Mouse (Mus musculus) spleen, embryonic (tissue): ENCODE data around the gene Fbxo5.

Source experiments
- CTCF ChIA-PET: fragments of 350-600 bp; sonication (Branson Sonifier 250); formaldehyde crosslinking; loops from one replicate; lab custom pipeline; 2022; lab: Charles Lee

Fbxo5 gene

GRCm38 (mm10) chr10:5805243-5805730, at the start of gene Fbxo5:
Gene Fbxo5 (minus strand): TSS chr10:5805600.
- CTCF ChIA-PET: interaction anchor here (1.1 kb wide), 1 partner anchor 19 kb away, joined by 3 read pairs; the partner anchor contains the start of gene Mtrf1l

DNA sequence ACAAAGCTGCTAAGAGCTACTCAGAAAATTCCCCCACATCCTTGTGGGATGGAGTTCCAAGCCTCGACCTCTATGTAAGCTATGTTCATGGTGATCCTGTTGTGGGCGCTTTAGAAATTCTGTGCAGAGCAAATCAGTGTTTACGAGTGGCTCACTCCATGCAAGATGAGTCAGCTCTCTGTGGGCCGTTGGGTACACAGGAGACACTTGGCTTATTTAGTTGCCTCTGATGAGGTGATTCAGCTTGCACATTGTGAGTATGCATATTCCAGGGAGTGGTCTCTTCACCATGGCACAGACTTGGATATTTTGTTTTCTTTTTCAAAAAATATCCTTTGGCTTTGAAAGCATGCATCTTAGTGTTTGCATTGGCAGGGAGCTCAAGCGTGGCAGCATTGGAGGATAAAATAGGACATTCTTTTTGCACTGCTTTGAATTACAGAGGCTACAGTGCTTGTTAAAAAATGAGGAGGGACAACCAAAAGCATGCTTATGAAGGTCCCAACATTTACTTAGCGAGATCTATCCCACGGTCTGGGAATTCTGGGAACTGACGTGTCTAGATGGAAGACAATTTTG, 48.0 kb upstream of the Fbxo5 start:
- CTCF ChIA-PET: no interaction called here

- CTCF ChIA-PET: no interaction called here
Measured at GRCm38 (mm10) chr10:5846939-5847338, 41.5 kb upstream of the Fbxo5 start.

DNA sequence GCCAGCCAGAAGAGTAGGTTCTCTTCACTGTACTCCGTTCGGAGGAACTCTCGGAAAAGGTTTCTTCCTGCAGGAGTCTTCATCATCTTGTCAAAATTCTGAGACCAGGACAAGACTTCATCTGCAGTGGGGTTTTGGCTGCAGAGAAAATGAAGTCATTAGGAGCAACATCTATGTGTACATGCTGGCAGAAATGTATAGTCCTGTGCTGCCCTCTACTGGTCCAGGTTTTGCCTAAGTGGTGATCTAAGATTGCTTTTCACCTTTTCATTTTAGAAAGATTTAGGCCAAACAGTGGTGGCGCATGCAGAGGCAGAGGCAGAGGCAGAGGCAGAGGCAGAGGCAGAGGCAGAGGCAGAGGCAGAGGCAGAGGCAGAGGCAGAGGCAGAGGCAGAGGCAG, 36.0 kb upstream of the Fbxo5 start:
- CTCF ChIA-PET: no interaction called here

GRCm38 (mm10) chr10:5826336-5827025, 21.1 kb upstream of the Fbxo5 start:
- CTCF ChIA-PET: no interaction called here

DNA sequence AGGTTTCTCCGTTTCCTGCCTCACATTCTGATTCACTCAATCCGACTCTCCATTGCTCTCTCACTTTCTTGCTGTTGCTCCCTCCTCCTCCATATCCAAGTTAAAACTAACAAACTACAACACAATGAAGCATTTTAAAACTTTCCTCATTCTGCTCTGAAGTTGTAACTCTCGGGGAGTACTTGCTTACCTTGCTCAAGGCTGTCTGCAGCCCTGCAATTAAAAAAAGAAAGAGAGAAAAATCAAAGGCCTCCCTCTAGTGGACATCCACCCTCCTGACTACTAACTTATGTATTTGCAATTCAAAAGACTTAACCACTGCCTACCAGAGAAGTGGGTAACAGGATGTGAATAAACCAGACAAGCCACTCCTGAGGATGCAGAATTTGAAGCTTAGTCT, 19.4 kb upstream of the Fbxo5 start:
- CTCF ChIA-PET: interaction anchor here (1.4 kb wide), 1 partner anchor 19 kb away, joined by 3 read pairs; the partner anchor contains the start of gene Fbxo5

GRCm38 (mm10) chr10:5823740-5824491, 18.5 kb upstream of the Fbxo5 start, which contains the start of gene Mtrf1l:
Gene Mtrf1l (minus strand): TSS chr10:5823910.
- CTCF ChIA-PET: interaction anchor here (1.4 kb wide), 1 partner anchor 18 kb away, joined by 3 read pairs; the partner anchor contains the start of gene Fbxo5

DNA sequence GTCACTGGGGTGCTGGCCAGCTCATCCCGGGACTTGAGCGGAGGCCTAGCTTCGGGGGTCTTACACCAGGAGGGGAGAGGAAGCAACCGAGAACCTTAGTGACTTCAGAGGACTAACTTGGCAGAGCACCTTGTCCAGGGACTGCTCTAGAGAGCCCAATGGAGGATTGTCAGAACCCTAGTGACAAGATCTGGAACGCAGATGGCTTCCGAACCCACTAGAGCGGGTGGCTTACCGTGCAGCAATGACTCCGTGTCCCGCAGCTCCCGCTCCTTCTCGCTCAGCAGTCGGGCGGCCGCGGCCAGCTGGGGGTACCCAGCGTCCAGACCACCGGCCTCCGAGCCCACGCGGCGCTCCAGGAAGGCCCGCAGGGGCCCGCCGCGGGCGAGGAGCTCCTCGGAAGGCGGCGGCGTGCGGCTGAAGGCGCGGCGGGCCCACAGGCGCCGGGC, 17.9 kb upstream of the Fbxo5 start:
- CTCF ChIA-PET: interaction anchor here (1.4 kb wide), 1 partner anchor 18 kb away, joined by 3 read pairs; the partner anchor contains the start of gene Fbxo5

- CTCF ChIA-PET: no interaction called here
Measured at GRCm38 (mm10) chr10:5818772-5819171, 13.4 kb upstream of the Fbxo5 start.

DNA sequence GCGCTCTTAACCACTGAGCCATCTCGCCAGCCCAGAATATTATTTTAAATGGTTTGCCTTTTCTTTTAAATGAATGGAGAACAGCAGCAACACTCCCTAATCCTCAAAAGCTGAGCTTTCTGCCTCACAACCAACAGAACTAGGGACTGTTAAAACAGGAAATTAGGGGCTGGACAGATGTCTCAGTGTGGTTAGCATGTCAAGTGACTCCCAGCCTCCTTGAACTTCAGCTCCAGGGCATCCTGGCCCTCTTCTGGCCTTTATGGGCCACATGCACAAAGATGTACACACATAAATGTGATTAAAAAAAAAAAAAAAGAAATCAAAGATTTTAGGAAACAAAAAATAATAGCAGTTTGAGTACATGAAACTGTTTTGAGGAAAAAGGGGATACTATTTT, 10.6 kb upstream of the Fbxo5 start:
- CTCF ChIA-PET: interaction anchor here (0.7 kb wide), 1 partner anchor 15 kb away, joined by 5 read pairs; no protein-coding TSS in a partner anchor

DNA sequence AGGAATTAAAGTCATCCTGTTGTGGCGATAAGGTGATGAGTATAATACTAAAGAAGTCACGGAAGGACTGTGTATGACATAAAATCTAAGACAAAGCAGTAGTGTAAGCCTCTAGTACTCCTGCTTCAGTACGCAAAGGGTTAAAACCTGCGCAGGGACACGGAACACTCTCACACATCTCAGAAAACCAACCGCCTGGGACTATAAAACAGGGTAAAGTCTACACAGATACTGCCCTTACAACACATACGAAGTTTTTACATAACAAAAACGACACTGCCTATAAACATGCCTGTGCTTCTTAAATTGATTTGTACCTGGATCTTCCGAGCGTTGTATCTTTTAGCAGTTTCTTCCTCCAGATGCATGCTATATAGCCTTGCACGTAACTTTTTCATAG, 8.3 kb upstream of the Fbxo5 start:
- CTCF ChIA-PET: no interaction called here

GRCm38 (mm10) chr10:5807683-5808082, 2.3 kb upstream of the Fbxo5 start:
- CTCF ChIA-PET: no interaction called here

DNA sequence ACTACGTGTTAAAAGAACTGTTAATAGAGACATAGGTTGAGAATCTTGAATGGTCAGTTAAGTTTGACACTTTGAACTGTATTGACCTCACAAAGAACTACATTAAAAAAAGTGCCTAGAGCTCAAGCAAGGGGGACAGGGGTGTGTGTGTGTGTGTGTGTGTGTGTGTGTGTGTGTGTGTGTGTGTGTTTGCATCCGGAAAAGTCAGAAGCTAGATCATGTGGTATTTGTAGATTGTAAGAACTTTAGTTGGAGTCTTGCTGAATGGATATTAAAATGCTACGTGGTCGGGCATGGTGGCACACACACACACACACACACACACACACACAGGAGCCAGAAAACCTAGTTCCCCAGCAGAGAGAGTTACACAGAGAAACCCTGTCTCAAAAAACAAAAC, 1.6 kb upstream of the Fbxo5 start:
- CTCF ChIA-PET: no interaction called here

GRCm38 (mm10) chr10:5806416-5806815, 1.0 kb upstream of the Fbxo5 start:
- CTCF ChIA-PET: interaction anchor here (0.7 kb wide), 1 partner anchor 12 kb away, joined by 3 read pairs; no protein-coding TSS in a partner anchor

DNA sequence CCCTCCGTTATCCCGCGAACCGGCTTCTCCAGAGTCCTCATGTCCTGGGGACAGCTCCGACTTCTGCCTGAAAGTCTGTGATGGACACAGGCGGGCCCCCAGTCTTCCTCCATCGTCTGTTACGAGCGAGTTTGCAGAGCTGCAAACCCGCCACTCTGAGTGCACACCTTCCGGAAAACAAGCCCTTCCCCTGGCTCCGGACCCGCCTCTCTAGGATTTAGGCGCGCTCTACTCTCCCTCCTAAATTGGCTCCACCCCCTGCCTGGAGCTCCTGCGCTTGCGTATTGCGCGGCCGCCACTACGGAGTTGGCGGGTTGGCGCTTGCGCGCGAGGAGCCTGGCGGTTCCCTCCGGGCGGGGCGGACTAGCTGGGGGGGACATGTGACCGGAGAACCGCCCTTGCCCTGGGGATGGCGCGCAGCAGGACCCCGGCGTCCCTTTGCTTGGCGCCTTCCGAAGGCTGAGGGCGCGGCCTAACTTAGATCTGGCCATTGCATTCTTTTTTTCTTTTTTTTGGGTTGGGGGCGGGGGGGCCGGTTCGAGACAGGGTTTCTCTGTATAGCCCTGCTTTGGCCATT, 419 bp upstream of the Fbxo5 start:
- CTCF ChIA-PET: interaction anchor here (0.7 to 1.1 kb wide), 2 partner anchors 12 to 18 kb away, joined by 3 read pairs; partner anchors contain the start of gene Mtrf1l

GRCm38 (mm10) chr10:5804691-5805156, 676 bp downstream of the Fbxo5 start:
- CTCF ChIA-PET: interaction anchor here (0.7 kb wide), 1 partner anchor 359 kb away, joined by 5 read pairs; no protein-coding TSS in a partner anchor

DNA sequence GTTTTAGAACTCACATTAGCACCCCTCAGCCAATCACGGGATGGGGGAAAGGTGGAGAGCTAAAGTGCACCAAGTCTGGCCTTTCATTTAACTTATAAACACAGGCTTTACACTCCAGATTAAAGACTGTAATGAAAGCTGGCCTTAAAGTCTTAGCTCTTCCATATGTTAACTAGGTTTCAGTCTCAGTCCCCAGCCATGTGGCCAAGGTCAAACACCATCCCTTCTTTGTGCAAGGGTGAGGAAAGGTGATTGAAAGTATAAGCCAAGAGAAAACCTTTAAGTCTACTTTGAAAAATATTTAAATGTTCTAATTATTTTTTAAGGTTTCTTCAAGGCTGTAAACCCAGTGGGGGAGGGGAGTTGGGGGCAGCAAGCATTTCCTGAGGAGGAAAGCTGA, 1.7 kb downstream of the Fbxo5 start:
- CTCF ChIA-PET: interaction anchor here (0.7 kb wide), 1 partner anchor 358 kb away, joined by 5 read pairs; no protein-coding TSS in a partner anchor

DNA sequence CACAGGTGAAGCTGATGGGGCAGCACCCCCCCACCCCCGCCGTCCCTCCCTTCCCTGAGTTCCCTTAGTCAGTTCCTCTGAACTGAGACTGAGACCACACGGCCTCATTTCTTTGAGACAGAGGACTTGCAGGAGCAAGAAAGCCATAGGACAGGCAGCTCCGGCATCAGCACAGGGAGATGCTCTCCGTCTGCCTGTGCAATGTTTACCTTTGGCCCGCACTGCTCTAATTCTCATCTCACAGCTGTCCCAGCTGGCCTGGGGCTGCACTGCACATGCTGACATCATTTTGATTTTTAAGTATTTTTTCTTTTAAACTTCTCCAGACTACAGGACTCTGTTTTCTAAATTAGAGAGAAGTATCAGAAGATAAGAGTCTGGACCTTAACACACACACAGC, 2.5 kb downstream of the Fbxo5 start:
- CTCF ChIA-PET: interaction anchor here (0.9 kb wide), 1 partner anchor 202 kb away, joined by 3 read pairs; no protein-coding TSS in a partner anchor

- CTCF ChIA-PET: interaction anchor here (0.6 to 0.7 kb wide), 2 partner anchors 16 to 1025 kb away, joined by 3 to 5 read pairs; no protein-coding TSS in a partner anchor
Measured at GRCm38 (mm10) chr10:5800490-5800889, 4.9 kb downstream of the Fbxo5 start.

GRCm38 (mm10) chr10:5798069-5798468, 7.3 kb downstream of the Fbxo5 start:
- CTCF ChIA-PET: no interaction called here

- CTCF ChIA-PET: no interaction called here
Measured at GRCm38 (mm10) chr10:5790657-5791056, 14.7 kb downstream of the Fbxo5 start.
